Mouse (Mus musculus) embryonic facial prominence, embryonic 13.5 days (tissue): ENCODE data around the gene Fgfr2. TPM values are rescaled to one million over a fixed set of nuclear protein-coding genes. Genes with fewer than 3 reads are reported as not detected.

Experiments
- ATAC-seq: fragments of 200-750 bp; cut with Nextera tagmentation; 2 replicates; pipeline ENCODE4 v1.8.0; 2017; ENCODE audit warnings: low read depth; ENCODE audit not compliant: insufficient number of reproducible peaks, insufficient read depth, low FRiP score, low TSS enrichment
- H3K27ac ChIP-seq: fragments of 300-500 bp; sonication (generic); 2 replicates; pipeline ENCODE4 v1.5.1; 2015; ENCODE audit warnings: moderate library complexity, mild to moderate bottlenecking, inconsistent platforms
- H3K27me3 ChIP-seq: fragments of 300-500 bp; sonication (generic); 2 replicates; pipeline ENCODE4 v1.6.1; 2015; ENCODE audit warnings: mild to moderate bottlenecking, inconsistent platforms
- H3K36me3 ChIP-seq: fragments of 300-500 bp; sonication (generic); 2 replicates; pipeline ENCODE4 v1.6.1; 2015; ENCODE audit warnings: mild to moderate bottlenecking, inconsistent platforms
- H3K4me1 ChIP-seq: fragments of 300-500 bp; sonication (generic); 2 replicates; pipeline ENCODE4 v1.6.1; 2015; ENCODE audit warnings: inconsistent platforms
- H3K4me2 ChIP-seq: fragments of 300-500 bp; sonication (generic); 2 replicates; pipeline ENCODE4 v1.6.1; 2015; ENCODE audit warnings: moderate library complexity, mild to moderate bottlenecking, inconsistent platforms
- H3K4me3 ChIP-seq: fragments of 300-500 bp; sonication (generic); 2 replicates; pipeline ENCODE4 v1.5.1; 2015; ENCODE audit warnings: mild to moderate bottlenecking, inconsistent platforms
- H3K9ac ChIP-seq: fragments of 300-500 bp; sonication (generic); 2 replicates; pipeline ENCODE4 v1.6.1; 2015; ENCODE audit warnings: mild to moderate bottlenecking, inconsistent platforms
- H3K9me3 ChIP-seq: fragments of 300-500 bp; sonication (generic); 2 replicates; pipeline ENCODE4 v1.6.1; 2016; ENCODE audit warnings: inconsistent platforms
- WGBS: fragments of 180-500 bp; shearing (Covaris S2); methylation state at CpG from one replicate; pipeline ENCODE4 v1.1.7; 2015; ENCODE audit warnings: mixed read lengths; 5-methylcytosine and 5-hydroxymethylcytosine counted together
- polyA plus RNA-seq: library from polyadenylated mRNA; unstranded; fragments of >200 nt; fragmentation: Nextera tagmentation; extraction: Ambion mirVana; gene quantifications from 2 replicates; pipeline ENCODE4 v1.2.1, GENCODE M21; 2015

The Fgfr2 gene
- polyA plus RNA-seq, 1 experiment from 2014 or later: 174 TPM

DNA sequence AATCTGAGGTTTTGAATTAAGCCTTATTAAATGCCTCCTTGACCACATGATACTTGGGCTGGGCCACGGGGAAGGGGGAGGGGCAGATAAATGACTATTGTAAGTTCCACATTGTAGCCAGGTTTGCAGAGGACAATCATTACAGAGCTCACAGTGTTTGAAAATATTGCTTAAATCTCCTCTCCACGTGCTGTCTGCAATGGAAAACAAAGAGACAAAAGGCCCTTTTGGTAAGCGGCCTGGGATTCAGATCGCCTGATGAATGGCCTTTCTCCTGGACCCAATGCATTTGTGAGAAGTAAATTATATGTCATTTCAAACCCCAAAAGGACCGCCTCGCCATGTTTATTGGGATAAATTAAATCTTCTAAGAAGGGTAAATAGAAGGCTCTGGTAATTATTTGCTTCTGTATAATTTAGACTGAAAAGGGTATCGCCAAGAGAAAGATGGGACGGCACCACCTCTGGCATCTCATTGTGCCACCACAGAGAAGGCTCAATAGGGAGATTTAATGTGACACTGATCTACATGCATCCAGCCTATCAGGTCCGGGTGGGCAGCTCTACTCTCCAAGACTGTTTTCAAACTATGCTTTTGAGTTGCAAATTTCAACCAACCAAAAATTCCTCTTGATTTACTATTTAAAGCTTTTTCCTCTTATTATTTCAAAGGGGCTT lies 1317.5 kb downstream of the Fgfr2 start:
- no peak overlapping the region for H3K9ac ChIP-seq
- ATAC-seq: no peak
- peaks cover 19% of the 10 kb centered on the region for H3K27me3 ChIP-seq
- H3K9me3 ChIP-seq: no peaks in the 10 kb centered on the region
- no peaks in the 10 kb centered on the region for H3K36me3 ChIP-seq
- WGBS: 56% methylated on average over 9 of the region's 9 CpGs
- no peaks in the 10 kb centered on the region for H3K4me1 ChIP-seq
- no peak overlapping the region for H3K4me3 ChIP-seq
- H3K27ac ChIP-seq: no peak overlapping the region
- no peak overlapping the region for H3K4me2 ChIP-seq

GRCm38 (mm10) chr7:131800416-131801045 lies 1322.6 kb downstream of the Fgfr2 start:
- no peak for ATAC-seq
- no peaks in the 10 kb centered on the region for H3K9me3 ChIP-seq
- peaks cover 16% of the 10 kb centered on the region for H3K27me3 ChIP-seq
- H3K36me3 ChIP-seq: no peaks in the 10 kb centered on the region
- H3K4me2 ChIP-seq: no peak overlapping the region
- WGBS: 42% methylated on average over 6 of the region's 6 CpGs
- no peak overlapping the region for H3K4me3 ChIP-seq
- H3K4me1 ChIP-seq: no peaks in the 10 kb centered on the region
- H3K9ac ChIP-seq: no peak overlapping the region
- no peak overlapping the region for H3K27ac ChIP-seq

DNA sequence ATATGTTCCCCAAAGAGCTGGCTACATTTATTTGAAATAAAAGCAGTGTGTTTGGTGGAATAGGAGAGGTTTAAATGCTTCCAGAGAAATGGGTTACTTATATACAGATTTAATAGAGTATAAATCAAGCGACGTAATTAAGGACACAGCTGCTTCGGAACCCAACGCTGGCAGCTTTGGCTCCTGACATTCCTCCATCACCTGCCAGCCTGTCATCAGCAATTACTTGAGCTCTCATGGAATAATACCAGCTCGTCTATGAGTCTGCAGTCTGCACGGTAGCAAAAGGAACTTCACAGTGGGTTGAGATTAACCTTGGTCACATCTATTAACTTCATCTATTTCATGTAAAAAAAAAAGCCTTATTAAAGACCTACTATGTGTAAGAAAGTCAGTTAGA lies 1326.0 kb downstream of the Fgfr2 start:
- Histone ChIP-seq H3K4me2 (no peak overlapping the region), H3K9ac (no peak overlapping the region), H3K9me3 (no peaks in the 10 kb centered on the region), H3K4me1 (no peaks in the 10 kb centered on the region), H3K27me3 (peaks cover 14% of the 10 kb centered on the region), H3K36me3 (no peaks in the 10 kb centered on the region), H3K4me3 (no peak overlapping the region), H3K27ac (no peak overlapping the region)
- WGBS: 43% methylated on average over 6 of the region's 6 CpGs
- ATAC-seq: no peak

DNA sequence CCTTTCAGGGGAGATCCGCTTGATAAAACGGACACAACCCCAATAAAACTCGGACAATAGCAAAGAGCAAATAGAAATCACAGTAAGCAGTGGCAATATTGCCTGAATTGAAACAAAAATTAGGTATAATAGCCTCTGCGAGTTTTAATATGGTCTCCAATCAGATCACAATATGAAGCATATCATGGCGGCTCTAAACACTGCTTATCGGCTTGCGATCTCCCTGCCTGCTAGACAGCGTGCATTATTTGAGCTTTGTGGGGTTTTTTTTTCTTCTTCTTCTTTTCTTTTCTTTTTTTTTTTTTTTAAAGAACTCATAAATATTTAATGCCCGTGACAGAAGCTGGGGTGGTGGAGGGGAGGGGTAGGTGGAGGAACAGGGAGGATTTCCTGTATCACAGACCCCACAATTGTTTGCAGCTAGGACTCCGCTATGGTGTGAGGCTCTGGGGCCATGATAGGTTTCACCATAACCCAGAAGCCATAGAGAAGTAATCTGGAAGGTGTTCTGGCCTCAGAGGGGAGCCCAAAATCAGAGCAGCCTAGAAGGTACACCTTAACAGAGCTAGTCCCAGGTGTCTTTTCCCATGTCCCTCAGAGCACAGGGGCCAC lies 1334.4 kb downstream of the Fgfr2 start:
- Histone ChIP-seq H3K4me1 (no peaks in the 10 kb centered on the region), H3K36me3 (no peaks in the 10 kb centered on the region), H3K27me3 (peaks cover 3% of the 10 kb centered on the region), H3K4me2 (no peak overlapping the region), H3K4me3 (no peak overlapping the region), H3K9ac (no peak overlapping the region), H3K9me3 (no peaks in the 10 kb centered on the region), H3K27ac (no peak overlapping the region)
- ATAC-seq: no peak
- WGBS: 63% methylated on average over 10 of the region's 10 CpGs

DNA sequence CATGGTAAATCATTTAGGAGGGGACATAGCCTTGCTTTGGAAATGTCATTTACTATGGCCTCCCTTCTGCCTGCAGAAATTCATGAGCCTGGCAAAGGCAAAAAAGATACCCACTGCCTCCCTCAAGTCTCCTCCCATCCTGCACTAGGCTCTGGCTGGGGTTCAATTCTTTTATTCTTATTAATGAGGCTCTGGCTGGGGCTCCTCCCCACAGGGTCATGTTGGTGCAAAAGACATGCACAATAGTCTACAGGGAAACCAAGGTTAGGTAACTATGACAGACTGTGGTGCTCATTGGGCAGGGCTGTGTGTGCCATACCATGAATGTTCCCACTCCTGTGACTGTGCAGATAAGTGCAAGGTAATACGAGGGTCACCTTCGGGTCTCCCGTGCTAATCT lies 1337.4 kb downstream of the Fgfr2 start:
- WGBS: 66% methylated on average over 3 of the region's 3 CpGs

DNA sequence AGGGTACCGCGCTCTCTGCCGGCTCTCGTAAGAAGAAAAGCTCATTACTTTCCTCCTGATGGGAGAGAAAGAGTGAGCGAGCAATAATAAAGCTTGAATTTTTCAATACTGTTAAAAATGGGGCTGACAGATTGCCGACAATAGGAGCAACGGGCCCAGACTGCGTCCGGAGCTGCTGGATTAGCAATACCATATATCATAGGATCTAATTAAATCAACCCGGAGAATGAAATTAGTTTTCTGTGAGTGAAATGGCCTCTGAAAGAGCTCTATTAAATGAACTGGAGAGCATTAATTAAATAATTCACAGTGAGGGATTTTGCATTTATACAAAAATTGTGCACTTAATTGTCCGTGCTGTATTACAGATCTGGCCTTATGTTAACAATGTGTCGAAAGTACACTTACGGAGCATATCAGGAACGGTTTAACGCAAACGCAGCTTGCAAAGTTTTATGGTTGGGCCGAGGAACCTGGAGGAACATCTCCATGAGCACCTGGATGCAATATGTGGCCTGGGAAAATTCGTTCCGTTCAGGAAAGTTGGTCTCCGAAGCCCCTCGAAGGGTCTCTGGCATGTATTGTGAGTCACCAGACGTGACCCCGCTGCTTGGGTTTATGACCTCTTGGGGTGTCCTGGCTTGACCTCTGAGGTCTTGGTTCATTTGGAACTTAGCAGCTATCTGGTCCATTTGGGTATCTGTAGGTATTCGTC lies 1344.7 kb downstream of the Fgfr2 start:
- 47% methylated on average over 24 of the region's 24 CpGs for WGBS
- no peak overlapping the region for H3K9ac ChIP-seq
- no peak overlapping the region for H3K4me2 ChIP-seq
- ATAC-seq: no peak
- H3K4me3 ChIP-seq: no peak overlapping the region
- H3K27ac ChIP-seq: no peak overlapping the region
- H3K27me3 ChIP-seq: peaks cover 43% of the 10 kb centered on the region
- no peaks in the 10 kb centered on the region for H3K36me3 ChIP-seq
- no peaks in the 10 kb centered on the region for H3K9me3 ChIP-seq
- peaks cover 3% of the 10 kb centered on the region; the same call in 1 of the 2 replicates for H3K4me1 ChIP-seq

More for the DNA sequence above, 1337.4 kb downstream of the Fgfr2 start:
- ATAC-seq: no peak
- Histone ChIP-seq H3K9ac (no peak overlapping the region), H3K4me3 (no peak overlapping the region), H3K4me2 (no peak overlapping the region), H3K9me3 (no peaks in the 10 kb centered on the region), H3K36me3 (no peaks in the 10 kb centered on the region), H3K27me3 (peaks cover 3% of the 10 kb centered on the region; the same call in 1 of the 2 replicates), H3K4me1 (no peaks in the 10 kb centered on the region), H3K27ac (no peak overlapping the region)

DNA sequence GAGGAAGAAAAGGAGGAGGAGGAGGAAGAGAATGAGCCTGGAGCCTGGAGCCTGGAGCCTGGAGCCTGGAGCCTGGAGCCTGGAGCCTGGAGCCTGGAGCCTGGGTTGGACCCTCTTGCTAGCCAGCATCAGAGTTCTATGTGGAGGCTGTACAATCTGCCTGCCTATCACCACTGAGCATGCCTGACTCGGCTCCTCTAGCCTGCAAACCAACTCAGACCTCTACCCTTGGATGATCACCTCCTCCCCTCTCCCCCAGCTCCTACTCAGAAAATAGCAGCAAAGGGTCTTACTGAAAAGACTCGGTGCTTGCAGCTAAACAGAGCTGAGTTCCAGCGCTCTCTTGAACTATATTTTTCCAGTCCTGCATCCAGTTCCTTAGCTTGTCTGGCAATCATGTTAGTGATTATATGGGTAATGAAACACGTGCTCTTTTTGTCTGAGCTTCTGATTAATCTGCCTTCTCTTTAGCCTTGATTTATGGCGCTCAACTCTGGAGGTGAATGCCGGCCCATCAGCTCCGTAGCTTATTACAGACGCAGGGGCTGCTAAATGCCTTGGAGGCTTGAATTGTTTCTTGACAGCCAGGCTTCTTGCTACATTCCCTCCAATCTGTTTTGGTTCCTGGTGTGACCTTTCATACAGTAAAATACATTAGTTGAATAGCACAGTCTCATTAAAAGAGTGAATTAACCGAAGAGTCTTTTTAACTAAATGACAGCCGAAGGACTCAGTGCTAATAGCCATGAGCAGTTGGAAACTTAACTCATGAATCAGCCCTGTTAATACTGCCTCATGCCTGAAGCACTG lies 1345.5 kb downstream of the Fgfr2 start:
- ATAC-seq: no peak
- H3K4me2 ChIP-seq: no peak overlapping the region
- no peak overlapping the region for H3K9ac ChIP-seq

DNA sequence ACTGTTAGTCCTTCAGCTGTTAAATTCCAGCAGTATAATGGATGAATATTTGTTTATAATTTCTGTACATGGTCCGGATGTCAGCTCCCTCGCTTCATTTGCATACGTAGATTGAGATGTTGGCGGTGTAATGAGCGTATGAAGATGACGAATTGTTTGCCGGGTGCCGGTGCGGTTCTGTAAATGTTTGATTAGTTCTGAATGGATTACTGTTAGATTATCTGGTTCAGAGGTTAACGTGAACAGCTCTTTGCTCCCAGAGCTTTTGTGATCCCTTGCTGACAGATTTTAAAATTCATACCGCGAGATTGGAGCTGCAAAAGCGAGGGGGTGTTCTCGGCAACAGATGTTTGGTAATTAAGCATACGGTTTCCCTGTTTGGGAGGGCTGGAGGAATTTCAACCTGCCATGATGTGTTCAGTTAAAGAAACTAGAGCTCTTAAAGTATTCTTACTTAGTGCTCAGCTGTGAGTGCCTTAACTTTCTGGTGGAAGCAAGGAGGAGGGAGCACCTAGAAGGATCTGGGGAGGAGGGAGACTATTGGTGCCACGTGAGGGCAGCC lies 1346.9 kb downstream of the Fgfr2 start:
- no peak for ATAC-seq
- Histone ChIP-seq H3K27ac (no peak overlapping the region), H3K4me2 (no peak overlapping the region), H3K4me3 (no peak overlapping the region), H3K27me3 (peaks cover 50% of the 10 kb centered on the region), H3K9me3 (no peaks in the 10 kb centered on the region), H3K36me3 (no peaks in the 10 kb centered on the region), H3K9ac (no peak overlapping the region), H3K4me1 (peaks cover 3% of the 10 kb centered on the region; the same call in 1 of the 2 replicates)
- 69% methylated on average over 16 of the region's 16 CpGs for WGBS

More for the DNA sequence above, 1345.5 kb downstream of the Fgfr2 start:
- Histone ChIP-seq H3K9me3 (no peaks in the 10 kb centered on the region), H3K36me3 (no peaks in the 10 kb centered on the region), H3K4me3 (no peak overlapping the region), H3K27ac (no peak overlapping the region), H3K27me3 (peaks cover 45% of the 10 kb centered on the region), H3K4me1 (peaks cover 3% of the 10 kb centered on the region; the same call in 1 of the 2 replicates)
- 18% methylated on average over 10 of the region's 10 CpGs for WGBS

- Histone ChIP-seq H3K4me2 (no peak overlapping the region), H3K36me3 (no peaks in the 10 kb centered on the region), H3K27me3 (no peaks in the 10 kb centered on the region), H3K27ac (no peak overlapping the region), H3K9me3 (peaks cover 7% of the 10 kb centered on the region; the same call in 1 of the 2 replicates), H3K9ac (no peak overlapping the region), H3K4me3 (no peak overlapping the region), H3K4me1 (no peaks in the 10 kb centered on the region)
- ATAC-seq: no peak
- WGBS: 89% methylated on average over 3 of the region's 3 CpGs
These were observed 1365.2 kb downstream of the Fgfr2 start for GRCm38 (mm10) chr7:131757922-131758321.

DNA sequence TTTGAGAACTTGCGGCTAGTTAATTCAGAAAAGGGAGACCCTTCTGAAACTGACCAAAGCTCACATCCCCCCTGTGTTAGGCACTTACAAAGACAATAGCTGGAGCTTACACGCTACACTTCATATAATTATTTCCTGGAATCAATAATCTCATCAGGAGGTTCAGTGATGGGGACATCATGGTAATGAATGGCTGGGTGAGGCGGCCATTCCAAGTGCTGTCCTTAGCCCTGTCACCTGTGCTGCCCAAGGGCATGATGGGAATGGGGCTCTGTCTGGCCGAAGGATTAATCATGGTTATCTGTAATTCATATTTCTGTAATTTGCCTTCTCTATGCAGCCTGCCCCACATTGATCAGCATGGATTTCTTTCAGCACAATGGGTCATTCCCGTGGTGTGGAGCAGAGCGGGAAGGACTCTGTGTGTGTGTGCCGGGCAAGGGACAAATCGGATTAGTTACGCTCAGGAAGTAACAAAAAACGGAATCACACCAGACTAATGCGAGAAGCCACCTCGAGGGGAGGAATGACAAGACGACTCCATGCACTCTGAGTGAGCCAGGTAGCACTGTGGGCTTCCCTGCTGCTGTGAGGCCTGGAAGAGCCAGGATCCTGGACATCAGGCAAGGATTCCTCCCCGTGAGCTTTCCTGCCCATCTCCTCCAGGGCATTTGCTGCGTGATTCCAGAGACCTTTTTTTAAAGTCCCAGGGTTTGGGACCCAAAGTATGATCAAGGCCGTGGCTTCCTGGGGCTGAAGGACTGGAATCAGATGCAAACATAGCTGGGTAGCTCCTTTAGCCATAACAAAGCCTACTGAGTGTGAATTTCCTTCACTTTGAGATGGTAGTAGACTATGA lies 1375.8 kb downstream of the Fgfr2 start:
- Histone ChIP-seq H3K9me3 (no peaks in the 10 kb centered on the region), H3K27me3 (peaks cover 60% of the 10 kb centered on the region), H3K9ac (no peak overlapping the region), H3K36me3 (no peaks in the 10 kb centered on the region), H3K4me2 (no peak overlapping the region), H3K4me1 (peaks cover 9% of the 10 kb centered on the region), H3K4me3 (no peak overlapping the region), H3K27ac (no peak overlapping the region)
- ATAC-seq: no peak
- 22% methylated on average over 16 of the region's 16 CpGs for WGBS
